Mouse (Mus musculus): Measurements from ENCODE around the gene Anapc15. TPM values are rescaled to one million over a fixed set of nuclear protein-coding genes. Genes with fewer than 3 reads are reported as not detected.

Anapc15 gene
- 10 to 100 TPM; 17.3 to 26.6 TPM for total RNA-seq (2021)
- long read RNA-seq, experiment 1, partial matches to known transcripts = 2 of 11 reads
- long read RNA-seq, experiment 1, other reads (novel, unspliced or antisense) = 3 of 11 reads
- long read RNA-seq, experiment 2, transcript Anapc15-210 (6 exons, 3,103 nt) = major isoform, 5 of 17 reads
- long read RNA-seq, experiment 2, partial matches to known transcripts = 2 of 17 reads
- long read RNA-seq, experiment 2, other reads (novel, unspliced or antisense) = 7 of 17 reads

DNA sequence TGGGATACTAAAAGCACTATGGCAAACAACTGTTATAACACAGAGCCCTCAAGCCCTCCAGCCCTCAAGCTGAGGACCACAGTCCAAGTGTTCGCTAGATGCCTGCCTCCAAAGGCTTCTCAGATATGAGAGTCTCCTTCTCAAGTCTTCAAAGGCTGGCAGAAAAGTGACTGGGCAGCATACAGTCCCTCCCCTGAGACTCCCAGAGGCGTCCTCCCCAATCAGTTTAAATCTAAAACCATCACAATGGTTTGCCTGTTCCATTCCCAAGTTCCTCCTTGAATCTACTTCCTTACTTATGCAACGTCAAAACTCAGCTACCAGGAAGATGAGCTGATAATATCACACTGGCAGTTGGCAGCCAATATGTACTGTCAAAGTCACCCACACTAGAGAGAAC is at the start of gene Anapc15:
Anapc15 (plus strand) TSS at position 301 of the 400 bp plus-strand sequence.
- TF ChIP-seq CTCF (IDR thresholded peaks at IDR 0.05) = no peak

DNA sequence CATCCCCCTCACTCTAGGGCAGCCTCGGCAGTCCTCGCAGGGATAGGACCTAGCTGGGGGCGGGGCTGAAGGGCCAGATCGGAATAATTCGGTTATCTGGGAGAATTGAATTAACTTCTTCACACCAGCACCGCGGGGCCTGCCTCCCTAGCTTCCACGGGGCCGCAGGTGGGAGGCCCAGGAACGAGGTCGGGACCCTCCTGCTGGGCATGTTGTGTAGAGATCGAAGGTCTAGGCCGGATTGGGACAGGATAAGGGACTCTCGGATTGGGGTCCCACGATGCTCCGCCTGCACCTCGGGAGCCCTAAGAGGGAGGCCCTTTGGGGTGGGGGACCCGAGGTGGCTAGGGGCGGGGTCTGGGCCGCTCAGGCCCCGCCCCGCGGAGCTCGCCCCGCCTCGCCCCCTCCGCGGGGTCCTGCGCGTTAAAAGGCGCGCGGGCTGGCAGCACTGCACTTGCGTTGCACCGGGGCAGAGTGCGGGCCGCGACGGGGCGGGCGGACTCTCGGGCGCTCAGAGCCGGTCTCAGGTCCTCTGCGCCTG is 45.6 kb upstream of the Anapc15 start, which contains the start of gene Phox2a:
Phox2a (plus strand) TSS at position 453 of the 541 bp plus-strand sequence.
- Histone ChIP-seq H3K27ac (no peak within 1 kb of the TSS), H3K4me3 (peak within 1 kb of the TSS; percentile 49)
- no peak for TF ChIP-seq CTCF (IDR thresholded peaks at IDR 0.05)
- DNase-seq = no peak
- intact Hi-C loops (cut with DNase I) = loop anchor here (5.0 kb wide), 1 partner anchor 51 kb away; no protein-coding TSS in a partner anchor

More for the DNA sequence above, at the start of gene Anapc15:
- intact Hi-C loops (cut with DNase I) = no loop called here
- Histone ChIP-seq H3K27ac (no peak within 1 kb of the TSS), H3K4me3 (no peak within 1 kb of the TSS)
- no peak for DNase-seq

DNA sequence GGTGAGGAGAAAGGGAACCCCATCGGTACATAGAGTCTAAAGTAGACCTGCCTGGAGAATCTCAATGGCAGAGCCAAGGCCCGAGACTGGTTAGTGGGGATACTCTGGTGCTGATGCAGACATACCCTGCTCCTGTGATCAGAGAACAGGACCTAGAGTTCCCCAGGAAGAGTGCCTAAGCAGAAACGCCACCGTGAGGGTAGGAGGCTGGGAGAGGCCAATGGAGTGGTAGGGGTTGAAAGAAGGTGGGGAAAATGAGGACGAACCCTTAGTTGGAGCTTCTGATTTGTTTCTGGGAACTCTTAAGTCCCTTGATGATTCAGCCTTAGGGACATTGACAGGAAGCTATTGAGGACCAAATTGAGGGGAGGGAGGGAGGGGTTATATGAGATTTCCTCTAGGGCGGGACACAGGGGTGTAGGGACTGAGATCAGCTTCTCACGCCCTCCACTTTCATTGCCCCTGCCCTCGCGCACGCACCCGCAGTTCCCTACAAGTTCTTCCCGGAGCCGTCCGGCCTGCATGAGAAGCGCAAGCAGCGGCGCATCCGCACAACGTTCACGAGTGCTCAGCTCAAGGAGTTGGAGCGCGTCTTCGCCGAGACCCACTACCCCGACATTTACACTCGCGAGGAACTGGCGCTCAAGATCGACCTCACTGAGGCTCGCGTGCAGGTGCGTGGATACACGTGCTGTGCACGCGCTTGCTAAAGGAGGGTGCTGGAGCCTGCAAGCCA is 43.1 kb upstream of the Anapc15 start:
- Histone ChIP-seq H3K27ac (no peak overlapping the region), H3K4me3 (peak overlapping the region; percentile 68)
- no peak for TF ChIP-seq CTCF (IDR thresholded peaks at IDR 0.05)
- intact Hi-C loops (cut with DNase I) = no loop called here
- DNase-seq = no peak

DNA sequence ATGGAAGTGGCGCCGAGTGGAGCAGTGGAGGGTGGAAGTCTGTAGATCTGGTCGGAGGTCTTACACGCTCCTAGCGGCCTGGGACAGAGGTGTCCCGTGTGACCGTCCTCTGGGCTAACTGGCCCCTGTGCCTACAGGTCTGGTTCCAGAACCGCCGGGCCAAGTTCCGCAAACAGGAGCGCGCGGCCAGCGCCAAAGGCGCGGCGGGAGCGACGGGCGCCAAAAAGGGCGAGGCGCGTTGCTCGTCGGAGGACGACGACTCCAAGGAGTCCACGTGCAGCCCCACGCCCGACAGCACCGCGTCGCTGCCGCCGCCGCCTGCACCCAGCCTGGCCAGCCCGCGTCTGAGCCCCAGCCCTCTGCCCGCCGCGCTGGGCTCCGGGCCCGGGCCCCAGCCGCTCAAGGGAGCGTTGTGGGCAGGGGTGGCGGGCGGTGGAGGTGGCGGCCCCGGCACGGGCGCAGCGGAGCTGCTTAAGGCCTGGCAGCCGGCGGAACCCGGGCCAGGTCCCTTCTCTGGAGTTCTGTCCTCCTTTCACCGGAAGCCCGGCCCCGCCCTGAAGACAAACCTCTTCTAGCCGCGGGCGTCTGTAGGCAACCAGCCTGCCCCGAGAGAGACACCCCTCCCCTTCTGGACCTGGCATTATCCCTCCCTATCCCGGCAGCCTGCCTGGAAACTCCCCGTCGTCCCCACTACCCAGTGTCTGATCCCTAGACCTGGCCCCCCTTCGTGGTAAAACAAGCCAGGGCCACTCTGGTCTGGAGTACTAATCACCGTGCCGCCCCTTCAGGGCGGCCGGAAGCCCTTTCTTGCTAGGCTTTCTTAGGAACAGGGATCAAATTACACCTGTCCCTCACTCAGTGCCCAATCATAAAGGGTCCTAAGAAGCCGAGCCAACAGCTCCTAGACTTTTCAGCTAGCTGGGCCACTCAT is 41.7 kb upstream of the Anapc15 start:
- Histone ChIP-seq H3K27ac (peak overlapping the region; percentile 71), H3K4me3 (peak overlapping the region; percentile 68)
- peak; percentile 83 for DNase-seq
- intact Hi-C loops (cut with DNase I) = no loop called here
- 0 out of 2 replicates have a peak, but pooled peaks have one; percentile 4 for TF ChIP-seq CTCF (IDR thresholded peaks at IDR 0.05)

DNA sequence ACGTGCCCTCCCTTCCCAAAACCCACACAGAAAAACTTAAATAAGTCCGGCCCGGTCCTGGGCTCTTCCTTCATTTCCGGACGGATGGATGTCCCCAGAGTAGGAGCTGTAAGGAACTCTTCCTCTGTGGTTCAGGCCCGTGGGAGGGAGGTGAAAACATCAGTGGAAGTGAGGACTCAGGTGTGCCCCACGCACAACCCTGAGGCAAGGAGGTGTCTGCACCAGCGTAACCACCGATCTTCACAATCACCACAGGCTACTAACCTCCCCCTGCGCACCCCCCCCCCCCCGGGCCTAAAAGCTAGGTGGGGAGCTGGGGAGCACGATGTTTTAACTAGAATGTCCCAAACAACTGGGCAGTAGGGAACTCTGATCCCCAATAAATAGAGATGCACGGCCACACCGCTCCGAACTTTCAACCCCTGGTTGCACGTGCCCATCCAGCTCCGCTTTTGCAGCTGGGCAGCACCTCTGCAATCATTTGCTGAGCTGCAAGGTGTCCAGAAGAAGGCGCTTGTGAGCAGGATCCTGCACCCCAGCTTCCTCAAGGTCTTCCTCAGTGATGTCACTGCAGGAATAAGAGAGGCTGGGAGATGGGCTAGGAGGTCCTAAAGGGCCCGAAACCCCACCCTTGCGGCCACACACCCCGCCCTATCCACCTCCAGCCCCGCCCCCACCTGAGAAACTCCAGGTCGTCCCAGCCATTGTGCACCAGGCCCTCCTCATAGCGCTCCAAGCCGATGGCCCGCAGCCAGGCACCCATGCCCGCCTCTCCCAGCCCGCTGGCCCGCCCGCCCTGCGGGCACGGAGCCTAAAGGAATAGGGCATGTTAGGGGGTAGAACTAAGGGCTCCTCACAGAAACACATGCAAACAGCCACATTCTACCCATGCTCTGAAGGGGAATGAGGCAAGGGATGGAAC is 40.4 kb upstream of the Anapc15 start:
- Histone ChIP-seq H3K27ac (no peak overlapping the region), H3K4me3 (no peak overlapping the region)
- intact Hi-C loops (cut with DNase I) = no loop called here
- peak; percentile 47 for DNase-seq
- peak; percentile 46 for TF ChIP-seq CTCF (IDR thresholded peaks at IDR 0.05)

DNA sequence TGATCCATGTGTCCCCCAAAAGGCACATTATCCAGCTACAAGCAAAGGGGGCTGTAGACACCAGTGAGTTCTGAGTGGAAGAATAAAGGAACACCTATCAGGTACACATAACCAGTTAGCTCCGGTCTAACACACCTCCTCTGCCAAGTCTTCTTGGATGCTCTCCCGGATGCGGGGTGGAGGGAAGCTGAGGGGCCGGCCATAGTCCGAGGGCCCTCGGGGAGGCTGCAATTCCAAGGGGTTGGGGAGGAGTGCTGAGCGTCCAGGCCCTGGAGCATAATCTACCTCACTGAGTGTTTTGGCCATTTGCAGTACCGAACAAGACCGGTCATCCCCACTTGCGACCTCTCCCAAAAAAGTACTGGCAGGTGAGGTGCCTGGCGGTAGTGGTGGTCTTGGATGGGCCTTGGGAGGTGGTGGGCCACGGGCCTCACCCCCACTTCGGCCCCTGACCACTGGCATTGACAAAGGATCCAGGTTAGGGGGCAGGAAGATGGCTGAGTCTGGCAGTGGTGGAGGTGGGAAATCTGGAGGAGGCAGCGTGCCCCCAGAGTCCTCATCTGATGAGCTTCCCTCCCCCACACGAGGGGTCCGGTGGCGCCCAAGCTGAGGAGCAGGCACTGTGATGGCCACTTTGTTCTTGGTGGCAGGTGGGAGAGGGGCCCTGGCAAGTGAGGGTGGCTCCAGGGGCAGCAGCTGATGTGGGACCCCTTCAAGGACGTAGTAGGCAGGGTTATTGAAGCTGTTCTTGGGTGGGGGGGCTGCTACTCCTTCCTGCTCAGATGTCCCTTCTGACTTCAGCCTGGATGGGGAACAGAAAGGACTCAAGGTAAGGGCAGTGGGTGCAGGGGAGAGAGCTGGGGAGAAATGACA is 39.5 kb upstream of the Anapc15 start:
- TF ChIP-seq CTCF (IDR thresholded peaks at IDR 0.05) = no peak
- no peak overlapping the region for H3K4me3 ChIP-seq
- intact Hi-C loops (cut with DNase I) = no loop called here
- DNase-seq = no peak
- H3K27ac ChIP-seq = no peak overlapping the region

DNA sequence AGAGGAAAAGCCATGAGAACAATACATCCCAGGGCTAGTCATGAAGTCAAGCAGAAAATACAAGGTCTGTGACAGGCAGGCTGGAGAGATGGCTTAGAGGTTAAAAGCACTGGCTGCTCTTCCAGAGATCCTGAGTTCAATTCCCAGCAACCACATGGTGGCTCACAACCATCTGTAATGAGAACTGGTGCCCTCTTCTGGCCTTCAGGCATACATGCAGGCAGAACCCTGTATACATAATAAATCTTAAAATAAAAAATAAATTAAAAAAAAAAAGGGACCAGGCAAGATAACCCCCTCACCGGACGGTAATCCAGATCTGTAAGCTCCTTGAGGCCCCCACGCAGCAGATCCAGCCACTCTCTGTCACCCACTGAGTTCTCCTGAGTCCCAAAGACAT is 33.1 kb upstream of the Anapc15 start:
- TF ChIP-seq CTCF (IDR thresholded peaks at IDR 0.05) = peak; percentile 42
- intact Hi-C loops (cut with DNase I) = no loop called here
- Histone ChIP-seq H3K27ac (no peak overlapping the region), H3K4me3 (no peak overlapping the region)
- DNase-seq = no peak

DNA sequence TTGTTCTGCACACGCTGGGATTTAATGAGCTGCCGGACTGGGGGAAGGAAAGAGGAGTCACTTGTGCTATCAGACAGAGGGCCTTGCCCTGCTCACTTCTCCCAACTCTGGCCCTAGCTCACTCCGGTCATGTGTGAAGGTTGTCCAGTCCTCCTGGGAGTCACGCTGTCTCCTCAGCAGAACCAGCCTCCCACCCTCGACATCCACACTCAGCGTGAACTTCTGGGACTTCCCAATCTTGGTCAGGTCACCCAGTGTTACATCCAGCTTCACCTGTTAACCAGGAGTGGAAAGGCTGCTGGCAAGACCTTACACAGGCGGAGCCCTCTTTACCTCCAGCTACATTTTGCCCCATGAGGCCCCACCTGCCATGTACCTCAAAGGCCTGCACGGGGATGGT is 32.1 kb upstream of the Anapc15 start:
- Histone ChIP-seq H3K27ac (no peak overlapping the region), H3K4me3 (no peak overlapping the region)
- no peak for TF ChIP-seq CTCF (IDR thresholded peaks at IDR 0.05)
- intact Hi-C loops (cut with DNase I) = no loop called here
- DNase-seq = no peak

DNA sequence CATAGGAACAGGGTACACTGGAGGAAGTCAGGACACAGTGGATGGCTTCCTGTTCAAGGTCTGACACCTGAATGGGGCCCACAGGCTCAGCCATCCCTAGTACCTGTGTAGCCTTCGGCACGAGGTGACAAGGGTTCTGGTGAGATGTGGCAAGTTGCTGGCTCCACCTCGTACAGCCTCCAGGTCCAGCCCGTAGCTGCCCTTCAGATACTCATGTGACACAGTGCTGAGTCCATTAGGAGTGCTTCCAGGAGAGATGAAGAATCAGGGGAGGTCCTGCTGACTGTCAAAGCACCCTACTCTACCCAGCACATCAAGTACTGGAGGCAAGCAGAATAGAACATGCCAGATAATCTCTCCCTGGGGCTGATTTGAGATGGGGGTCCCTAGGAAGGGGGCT is 31.1 kb upstream of the Anapc15 start:
- no peak for TF ChIP-seq CTCF (IDR thresholded peaks at IDR 0.05)
- no peak overlapping the region for H3K4me3 ChIP-seq
- intact Hi-C loops (cut with DNase I) = no loop called here
- H3K27ac ChIP-seq = no peak overlapping the region
- no peak for DNase-seq

DNA sequence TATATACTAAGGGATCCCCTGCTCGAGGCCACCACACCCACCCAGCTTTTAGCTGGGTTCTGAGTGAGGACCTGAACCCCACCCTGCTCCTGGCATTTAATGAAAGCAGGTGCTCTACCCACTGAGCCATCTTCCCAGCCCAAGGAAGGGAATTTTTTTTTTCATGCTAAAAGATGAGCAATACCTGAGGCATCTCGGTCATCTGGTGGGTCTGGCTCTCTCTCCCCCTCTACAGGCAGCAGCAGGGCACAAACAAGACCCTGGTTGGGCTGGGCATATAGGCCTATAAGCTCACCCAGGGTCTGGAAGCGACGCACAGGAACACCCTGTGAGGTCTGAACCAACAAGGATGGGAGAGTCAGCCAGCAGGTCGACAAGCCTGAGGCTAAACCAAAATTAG is 30.2 kb upstream of the Anapc15 start:
- intact Hi-C loops (cut with DNase I) = no loop called here
- H3K4me3 ChIP-seq = no peak overlapping the region

More for the DNA sequence above, 30.2 kb upstream of the Anapc15 start:
- DNase-seq = no peak
- TF ChIP-seq CTCF (IDR thresholded peaks at IDR 0.05) = no peak
- 0 out of 2 replicates have a peak overlapping the region, but pooled peaks have one; percentile 3 for H3K27ac ChIP-seq

All from gastrocnemius, adult 2 months (tissue).